Mouse (Mus musculus): ENCODE data around the gene Kpna2.

Gene Kpna2

DNA sequence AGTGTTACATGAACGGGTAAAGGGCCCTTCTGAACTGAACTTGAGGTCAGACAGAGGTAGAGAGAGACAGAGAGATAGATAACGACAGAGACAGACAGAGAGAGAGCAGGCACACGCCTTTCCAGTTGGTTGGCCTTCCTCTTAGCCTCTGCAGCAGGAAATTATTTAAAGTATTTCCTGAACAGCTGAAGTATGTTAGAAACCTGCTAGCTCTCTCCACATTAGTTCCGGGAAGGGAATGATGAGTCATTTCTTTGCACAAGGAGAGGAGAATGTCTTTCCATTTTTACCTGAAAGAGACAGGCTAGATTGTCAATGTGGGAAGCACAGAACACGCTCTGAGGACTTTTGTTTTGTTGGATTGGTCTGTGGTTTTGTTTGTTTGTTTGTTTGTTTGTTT, 17.0 kb downstream of the Kpna2 start:
- no peak for DNase-seq (ENCODE audit: low spot score in 2 of 2)

- DNase-seq (ENCODE audit: low spot score in 2 of 2), result no peak
Measured at GRCm38 (mm10) chr11:106981787-106982186, 17.6 kb downstream of the Kpna2 start.

DNA sequence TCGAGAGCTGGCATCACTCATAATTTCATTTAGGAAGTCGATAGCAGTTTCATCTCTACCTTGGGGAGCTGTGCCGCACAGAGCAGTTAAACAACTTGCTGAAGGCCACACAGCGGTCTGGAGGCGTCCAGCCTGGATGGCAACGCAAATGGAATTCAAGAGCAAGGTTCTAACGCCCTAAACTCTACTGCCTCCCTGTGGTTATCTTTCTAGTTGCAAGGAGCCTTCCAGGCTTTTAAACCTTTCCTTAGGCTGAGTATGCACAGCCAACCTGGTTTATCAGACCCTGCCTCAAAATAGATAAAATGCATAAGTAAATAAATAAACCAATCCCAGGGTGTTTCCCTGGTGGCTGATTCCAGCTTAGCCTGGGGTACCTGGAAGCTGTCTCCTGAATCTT, 18.9 kb downstream of the Kpna2 start:
- peak; percentile 15 to 38 for DNase-seq (ENCODE audit: low spot score in 2 of 2)

- DNase-seq (ENCODE audit: low spot score in 2 of 2), result no peak
Measured at GRCm38 (mm10) chr11:106976194-106976593, 23.1 kb downstream of the Kpna2 start.

GRCm38 (mm10) chr11:106975419-106976177, 23.7 kb downstream of the Kpna2 start:
- no peak for DNase-seq (ENCODE audit: low spot score in 2 of 2)

DNA sequence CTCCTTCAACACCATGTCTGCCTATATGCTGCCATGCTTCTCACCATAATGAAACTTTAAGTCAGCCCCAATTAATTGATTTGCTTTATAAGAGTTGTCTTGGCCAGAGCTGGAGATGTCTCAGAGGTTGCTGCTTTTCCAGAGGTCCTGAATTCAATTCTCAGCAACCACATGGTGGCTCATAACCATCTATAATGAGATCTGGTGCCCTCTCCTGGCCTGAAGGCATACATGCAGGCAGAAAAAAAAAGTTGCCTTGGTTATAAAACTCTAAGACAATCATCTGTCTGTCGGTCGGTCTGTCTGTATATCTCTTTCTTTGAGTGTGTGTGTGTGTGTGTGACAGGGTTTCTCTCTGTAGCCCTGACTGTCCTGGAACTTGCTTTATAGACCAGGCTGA, 24.9 kb downstream of the Kpna2 start:
- no peak for DNase-seq (ENCODE audit: low spot score in 2 of 2)

- no peak for DNase-seq (ENCODE audit: low spot score in 2 of 2)
Measured at GRCm38 (mm10) chr11:106973016-106973415, 26.3 kb downstream of the Kpna2 start.

- no peak for DNase-seq (ENCODE audit: low spot score in 2 of 2)
Measured at GRCm38 (mm10) chr11:106969798-106970197, 29.5 kb downstream of the Kpna2 start.

- no peak for DNase-seq (ENCODE audit: low spot score in 2 of 2)
Measured at GRCm38 (mm10) chr11:106967630-106968029, 31.7 kb downstream of the Kpna2 start.

DNA sequence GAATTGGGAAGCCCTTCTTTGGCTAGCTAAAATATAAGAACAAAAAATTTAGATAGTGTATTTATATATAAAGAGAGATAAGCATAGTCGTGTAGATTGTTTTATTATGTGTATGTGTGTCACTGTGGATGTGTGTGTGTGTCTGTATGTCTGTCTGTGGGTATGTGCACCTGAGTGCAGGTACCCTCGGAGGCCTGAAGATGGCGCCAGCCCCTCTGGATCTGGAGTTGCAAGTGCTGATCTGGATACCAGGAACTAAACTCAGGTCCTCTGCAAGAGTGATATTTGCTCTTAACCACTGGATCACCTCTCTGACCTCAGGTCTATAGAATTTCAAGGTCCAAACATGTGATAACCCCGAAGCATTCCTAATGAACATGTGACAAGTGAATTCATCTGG, 33.5 kb downstream of the Kpna2 start:
- DNase-seq (ENCODE audit: low spot score in 2 of 2), result no peak

GRCm38 (mm10) chr11:106962310-106962709, 37.0 kb downstream of the Kpna2 start:
- DNase-seq (ENCODE audit: low spot score in 2 of 2), result no peak

DNA sequence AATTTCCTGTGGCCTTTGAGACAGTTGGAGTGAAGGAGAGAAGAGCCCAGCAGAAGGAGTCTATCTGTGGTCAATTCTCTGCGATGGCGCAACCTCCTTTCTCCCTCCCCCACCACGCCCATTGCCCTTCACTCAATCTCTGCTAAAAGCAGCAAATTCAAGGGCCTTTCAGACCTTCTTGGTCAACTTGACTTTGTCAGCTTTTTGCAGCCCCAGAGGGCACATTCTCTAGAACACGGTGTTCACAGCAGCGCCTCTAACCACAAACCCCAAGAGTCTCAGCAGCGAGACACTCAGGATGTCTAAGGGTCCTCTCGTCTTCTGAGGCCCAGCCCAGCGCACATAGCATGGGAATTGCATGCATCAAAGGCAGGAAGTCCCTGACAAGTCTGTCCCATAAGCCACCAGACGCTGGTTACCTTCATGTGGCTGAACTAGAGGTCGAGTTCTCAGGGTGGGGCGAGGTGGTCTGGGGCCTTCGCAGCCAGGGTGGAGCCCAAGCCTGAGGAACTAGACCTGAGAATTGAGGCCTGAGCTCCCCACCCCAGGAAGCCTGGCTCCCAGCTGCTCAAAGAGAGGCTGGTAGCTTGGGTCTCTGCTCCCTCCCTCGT, 37.8 kb downstream of the Kpna2 start:
- DNase-seq (ENCODE audit: low spot score in 2 of 2), result no peak

- DNase-seq (ENCODE audit: low spot score in 2 of 2), result no peak
Measured at GRCm38 (mm10) chr11:106959121-106959520, 40.2 kb downstream of the Kpna2 start.

- no peak for DNase-seq (ENCODE audit: low spot score in 2 of 2)
Measured at GRCm38 (mm10) chr11:106958407-106959071, 40.8 kb downstream of the Kpna2 start.

DNA sequence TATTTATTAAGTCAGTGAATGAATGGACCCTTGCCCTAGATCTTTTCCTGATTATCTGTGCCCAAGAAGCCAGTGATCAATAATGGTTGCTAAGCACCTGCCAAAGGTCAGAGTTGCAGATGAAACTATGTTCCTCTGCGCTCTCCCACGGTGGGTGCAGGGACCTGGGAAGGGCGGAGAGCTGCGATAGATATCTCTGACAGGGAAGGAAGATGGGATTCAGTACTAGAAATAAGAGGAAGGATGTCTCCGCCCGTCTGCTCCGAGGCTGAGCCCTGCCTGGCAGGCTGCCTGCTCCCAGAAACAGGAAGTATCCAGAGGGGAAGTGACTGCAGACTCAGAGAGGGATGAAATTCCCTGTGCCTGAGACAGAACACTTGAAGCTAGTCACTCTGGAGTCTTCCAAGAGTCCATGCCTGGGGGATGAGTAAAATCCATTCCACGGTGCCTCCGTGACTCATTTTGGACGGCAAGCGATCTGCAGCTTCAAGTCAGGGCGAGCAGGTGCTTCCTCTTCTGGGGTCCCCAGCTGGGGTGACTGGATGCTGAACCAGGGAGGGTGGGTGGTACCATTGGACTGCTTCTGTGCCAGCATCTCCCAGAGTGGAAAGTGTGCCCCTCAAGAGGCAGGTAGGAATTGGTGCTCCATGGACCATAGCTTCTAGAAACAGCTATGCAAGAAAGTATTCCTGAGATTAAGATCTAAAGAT, 41.9 kb downstream of the Kpna2 start:
- DNase-seq (ENCODE audit: low spot score in 2 of 2), result peak; percentile 17 to 20

GRCm38 (mm10) chr11:106954566-106954965, 44.8 kb downstream of the Kpna2 start:
- DNase-seq (ENCODE audit: low spot score in 2 of 2), result no peak

GRCm38 (mm10) chr11:106954116-106954515, 45.2 kb downstream of the Kpna2 start:
- no peak for DNase-seq (ENCODE audit: low spot score in 2 of 2)
